Mouse (Mus musculus) megakaryocyte-erythroid progenitor cell, adult 5-6 weeks (primary cell): Measurements from ENCODE around the gene Palm. TPM values are rescaled to one million over a fixed set of nuclear protein-coding genes. Genes with fewer than 3 reads are reported as not detected.
"Not testable (repeated sequence)": the region's sequence is repeated elsewhere in the genome, so short reads cannot be mapped to it uniquely, and the experiment has no call there.

Experiments
- ATAC-seq: replicated peaks from 2 replicates; pipeline ENCODE4 v1.8.0; 2016; ENCODE audit warnings: mild to moderate bottlenecking, inconsistent platforms; ENCODE audit not compliant: severe bottlenecking, poor library complexity, low FRiP score, low TSS enrichment
- total RNA-seq, 2 experiments: library from RNA; stranded (forward) in 1 of 2; stranded (reverse) in 1 of 2; fragments of 200-1000, 215-1000 nt in 1 of 2; fragments of >200 nt in 1 of 2; fragmentation: Nextera tagmentation in 1 of 2; gene quantifications; 2 replicates each; pipeline ENCODE4 v1.2.3; 2014 to 2017

The Palm gene
- 7.6 and 11.1 TPM in 2 replicates for total RNA-seq (2014; fragmentation: Nextera tagmentation)
- 4.6 and 6.8 TPM in 2 replicates for total RNA-seq (2017)

DNA sequence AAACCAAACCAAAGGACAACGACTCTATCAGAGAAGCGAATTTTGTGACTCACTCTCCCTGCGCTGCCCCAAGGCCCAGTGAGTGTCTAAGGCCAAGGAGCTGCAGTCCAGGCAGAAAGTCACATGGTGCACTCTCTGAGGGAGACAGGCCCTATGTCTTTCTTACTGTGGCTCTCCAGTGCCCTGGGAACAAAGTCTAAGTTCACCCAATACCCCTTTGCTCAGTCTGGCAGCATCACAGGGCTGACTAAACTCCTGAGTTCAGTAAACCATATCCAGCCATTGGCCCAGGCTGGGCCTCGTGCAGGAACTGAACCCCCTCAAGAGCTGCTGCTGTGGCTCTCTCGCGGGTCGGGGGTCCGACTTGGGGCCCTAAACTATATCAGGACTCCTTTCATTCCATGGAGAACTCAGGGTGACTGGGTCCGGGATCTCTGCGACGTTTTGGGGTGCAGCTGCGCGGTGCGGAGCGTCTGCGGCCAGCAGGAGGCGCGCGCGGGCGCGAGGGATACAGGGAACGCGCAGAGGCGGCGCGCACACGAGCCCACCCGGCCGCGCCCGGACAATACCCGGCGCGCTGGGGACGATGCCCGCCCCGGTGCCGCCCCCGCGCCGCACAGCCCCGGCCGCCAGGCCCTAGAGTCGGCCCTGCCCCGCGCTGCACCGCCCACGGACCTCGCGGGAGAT, at the start of gene Palm:
TSS of gene Palm (plus strand) at position 522 of the 687 bp plus-strand sequence.
- ATAC-seq: peak; percentile 32; the same call in 1 of the 2 replicates

- ATAC-seq: no peak
Observed at GRCm38 (mm10) chr10:79743650-79744365, 49.6 kb upstream of the Palm start.

- no peak for ATAC-seq
Observed at GRCm38 (mm10) chr10:79745411-79745810, 48.0 kb upstream of the Palm start.

DNA sequence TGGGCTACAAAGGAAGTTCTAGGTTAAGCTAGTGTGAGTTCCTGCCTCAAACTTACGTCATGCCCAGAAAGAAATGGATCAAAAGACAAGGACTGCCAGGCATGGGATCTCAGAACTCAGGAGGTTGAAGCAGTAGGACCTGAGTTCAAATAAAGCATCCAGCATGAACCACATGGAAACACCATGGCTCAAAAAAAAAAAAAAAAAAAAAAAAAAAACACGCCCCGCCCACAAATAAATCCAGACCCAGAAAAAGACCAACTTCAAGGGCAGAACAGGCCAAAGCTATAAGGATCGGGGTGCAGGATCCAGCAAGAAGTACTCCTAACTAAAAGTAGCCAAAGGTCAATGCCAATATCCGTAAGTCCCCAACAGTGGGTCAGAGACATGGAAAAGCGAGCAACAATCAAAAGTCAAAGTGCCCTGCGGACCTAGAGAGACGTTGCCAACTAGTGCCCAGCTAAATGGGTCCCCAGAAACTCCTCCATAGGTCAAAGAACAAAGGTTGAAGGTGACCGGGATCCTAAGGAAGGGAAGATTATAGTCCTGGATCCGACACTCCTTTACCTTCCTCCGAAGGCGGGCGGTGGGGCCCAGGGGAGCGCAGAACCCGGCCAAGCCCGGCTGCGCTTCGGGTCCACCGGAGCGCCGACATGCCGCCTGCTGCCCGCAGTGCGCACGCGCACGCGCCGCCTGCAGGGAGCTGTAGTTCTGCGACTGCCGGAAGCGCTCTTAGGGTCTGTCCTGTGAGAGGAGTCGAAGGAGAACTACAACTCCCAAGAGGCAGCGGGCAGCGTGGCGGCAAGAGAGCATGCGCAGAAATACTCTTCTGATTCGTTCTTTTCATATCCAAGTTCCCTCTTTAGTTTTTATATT, 47.2 kb upstream of the Palm start, which contains the start of gene Polrmt:
TSS of gene Polrmt (minus strand) at position 684 of the 876 bp plus-strand sequence.
- peak; percentile 94 for ATAC-seq

DNA sequence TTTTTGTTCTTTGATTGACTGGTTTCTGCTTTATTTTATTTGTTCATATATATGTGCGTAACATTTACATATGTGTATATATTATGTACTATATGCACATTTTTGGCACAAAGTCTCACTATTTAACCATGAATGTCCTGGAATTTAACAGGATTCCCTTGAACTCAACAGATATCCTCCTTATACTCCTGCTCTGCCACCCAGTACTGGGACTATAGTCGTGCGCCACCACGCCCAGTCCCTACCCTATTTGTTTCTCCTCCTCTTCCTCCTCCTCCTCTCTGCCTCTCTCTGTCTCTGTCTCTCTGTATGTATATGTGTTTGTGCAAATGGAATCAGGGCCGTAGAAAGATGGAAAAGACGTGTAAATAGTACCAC, 46.6 kb upstream of the Palm start:
- peak; percentile 53 for ATAC-seq

DNA sequence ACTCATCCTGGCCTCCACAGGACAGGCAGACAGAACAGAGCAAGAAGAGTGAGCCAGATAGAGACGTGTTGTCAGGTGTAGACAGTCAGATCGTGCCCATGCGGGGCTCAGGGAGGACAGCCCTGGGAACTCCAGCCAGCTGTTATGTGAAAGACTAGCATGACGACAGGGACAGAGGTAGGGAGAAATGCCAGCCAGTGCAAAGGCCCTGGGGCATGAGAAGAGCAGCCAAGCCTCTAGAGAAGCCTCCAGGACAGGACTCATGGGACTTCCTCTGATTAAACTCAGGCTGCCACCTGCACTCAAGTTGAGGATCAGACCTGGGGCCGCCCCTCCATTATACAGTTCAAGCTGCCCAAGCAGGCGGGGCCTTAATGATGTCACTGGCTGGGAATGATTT, 44.9 kb upstream of the Palm start:
- ATAC-seq: no peak

GRCm38 (mm10) chr10:79754856-79755516, 38.4 kb upstream of the Palm start, which contains the start of gene Fgf22:
Fgf22 (plus strand) TSS chr10:79755076.
- peak; percentile 72 for ATAC-seq

DNA sequence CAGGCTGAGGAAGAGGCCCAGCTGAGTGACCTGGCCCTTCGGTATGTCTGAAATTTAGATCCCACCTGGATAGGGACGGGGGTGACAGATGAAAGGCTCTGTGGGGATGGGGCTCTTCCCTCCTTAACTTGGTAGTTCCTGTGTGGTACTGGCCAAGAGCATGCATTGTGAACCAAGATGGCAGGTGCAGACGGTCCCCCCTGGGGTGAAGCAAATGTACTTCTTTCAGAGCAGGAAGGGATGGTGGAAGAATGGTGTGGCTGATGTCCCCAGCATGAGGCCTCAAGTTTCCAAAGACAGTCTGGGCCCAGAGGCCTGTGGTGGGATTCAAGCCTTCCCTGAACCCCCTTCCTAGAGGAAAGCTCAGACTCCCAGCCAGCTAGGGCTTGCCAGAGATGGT, 37.5 kb upstream of the Palm start:
- no peak for ATAC-seq

DNA sequence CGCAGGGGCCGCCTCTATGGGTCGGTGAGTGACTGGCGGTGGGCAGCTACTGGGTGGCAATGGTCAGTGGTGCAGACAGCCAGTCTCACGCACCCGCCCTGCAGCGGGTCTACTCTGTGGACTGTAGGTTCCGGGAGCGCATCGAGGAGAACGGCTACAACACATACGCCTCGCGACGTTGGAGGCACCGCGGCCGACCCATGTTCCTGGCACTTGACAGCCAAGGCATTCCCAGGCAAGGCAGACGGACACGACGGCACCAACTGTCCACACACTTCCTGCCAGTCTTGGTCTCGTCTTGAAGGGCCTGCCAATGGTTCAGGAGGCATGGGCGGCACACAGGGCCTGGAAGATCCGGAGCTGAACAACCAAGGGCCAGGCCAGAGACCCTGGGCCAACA, 36.7 kb upstream of the Palm start:
- ATAC-seq: no peak

DNA sequence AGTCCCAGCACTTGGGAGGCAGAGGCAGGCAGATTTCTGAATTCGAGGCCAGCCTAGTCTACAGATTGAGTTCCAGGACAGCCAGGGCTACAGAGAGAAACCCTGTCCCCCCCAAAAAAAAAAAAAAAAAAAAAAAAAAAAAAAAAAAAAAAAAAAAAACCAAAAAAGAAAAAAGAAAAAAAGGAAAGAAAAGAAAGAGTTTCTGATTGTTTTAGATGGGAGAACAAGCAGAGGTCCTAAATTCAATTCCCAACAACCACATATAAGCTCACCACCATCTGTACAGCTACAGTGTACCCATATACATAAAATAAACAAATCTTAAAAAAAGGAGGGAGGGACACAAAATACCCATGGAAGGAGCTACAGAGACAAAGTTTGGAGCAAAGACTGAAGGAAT, 33.7 kb upstream of the Palm start:
- ATAC-seq: not testable (repeated sequence)

- no peak for ATAC-seq
Observed at GRCm38 (mm10) chr10:79760603-79761143, 32.7 kb upstream of the Palm start.

GRCm38 (mm10) chr10:79762875-79763274, 30.5 kb upstream of the Palm start:
- no peak for ATAC-seq

GRCm38 (mm10) chr10:79764234-79764633, 29.1 kb upstream of the Palm start:
- ATAC-seq: no peak

DNA sequence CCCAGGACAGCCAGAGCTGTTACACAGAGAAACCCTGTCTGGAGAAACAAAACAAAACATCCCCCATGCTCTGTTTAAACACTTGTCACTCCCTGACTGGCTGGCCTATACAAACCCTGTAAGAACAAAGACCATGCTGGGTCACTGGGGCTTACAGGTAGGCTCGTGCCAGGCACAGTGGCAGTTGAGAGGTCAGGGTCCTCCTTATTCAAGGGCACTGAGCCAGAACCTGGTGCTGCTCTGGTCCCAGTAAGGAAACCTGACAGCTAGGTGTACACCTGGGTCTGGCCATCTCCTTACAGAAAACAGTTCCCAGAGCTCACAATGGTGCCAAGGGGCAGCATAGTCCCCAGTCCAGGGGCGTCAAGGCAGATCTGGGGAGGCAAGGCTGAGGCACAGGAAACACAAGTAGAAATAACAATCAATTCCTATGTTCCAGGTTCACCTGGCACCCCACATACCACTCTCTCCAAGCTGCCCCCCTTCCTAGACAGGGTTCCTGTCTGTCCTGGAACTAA, 28.1 kb upstream of the Palm start:
- no peak for ATAC-seq

DNA sequence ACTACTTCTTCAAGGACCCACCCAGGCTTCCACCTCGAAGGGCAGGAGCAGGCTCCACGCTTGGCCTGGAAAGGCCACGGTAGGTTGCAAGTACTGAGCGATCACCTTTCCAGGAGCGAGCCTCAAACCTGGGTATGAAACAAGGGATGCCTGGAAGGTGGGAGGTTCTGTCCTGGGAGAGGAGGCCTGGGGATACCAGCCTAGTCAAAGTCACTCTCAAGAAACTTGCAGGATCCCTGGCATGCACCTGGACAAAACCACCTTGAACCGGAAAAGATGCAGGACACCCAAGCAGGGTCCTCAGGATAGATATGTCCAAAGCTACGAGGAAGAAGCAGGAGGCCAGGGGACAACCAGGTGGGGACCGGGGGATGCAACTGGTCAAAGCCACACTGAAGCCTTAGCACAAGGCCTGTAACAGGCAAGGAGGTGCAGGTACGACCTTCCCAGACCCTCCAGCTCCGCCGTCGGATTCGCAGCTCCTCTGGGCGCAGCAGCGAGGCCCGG, 27.3 kb upstream of the Palm start:
- ATAC-seq: no peak

DNA sequence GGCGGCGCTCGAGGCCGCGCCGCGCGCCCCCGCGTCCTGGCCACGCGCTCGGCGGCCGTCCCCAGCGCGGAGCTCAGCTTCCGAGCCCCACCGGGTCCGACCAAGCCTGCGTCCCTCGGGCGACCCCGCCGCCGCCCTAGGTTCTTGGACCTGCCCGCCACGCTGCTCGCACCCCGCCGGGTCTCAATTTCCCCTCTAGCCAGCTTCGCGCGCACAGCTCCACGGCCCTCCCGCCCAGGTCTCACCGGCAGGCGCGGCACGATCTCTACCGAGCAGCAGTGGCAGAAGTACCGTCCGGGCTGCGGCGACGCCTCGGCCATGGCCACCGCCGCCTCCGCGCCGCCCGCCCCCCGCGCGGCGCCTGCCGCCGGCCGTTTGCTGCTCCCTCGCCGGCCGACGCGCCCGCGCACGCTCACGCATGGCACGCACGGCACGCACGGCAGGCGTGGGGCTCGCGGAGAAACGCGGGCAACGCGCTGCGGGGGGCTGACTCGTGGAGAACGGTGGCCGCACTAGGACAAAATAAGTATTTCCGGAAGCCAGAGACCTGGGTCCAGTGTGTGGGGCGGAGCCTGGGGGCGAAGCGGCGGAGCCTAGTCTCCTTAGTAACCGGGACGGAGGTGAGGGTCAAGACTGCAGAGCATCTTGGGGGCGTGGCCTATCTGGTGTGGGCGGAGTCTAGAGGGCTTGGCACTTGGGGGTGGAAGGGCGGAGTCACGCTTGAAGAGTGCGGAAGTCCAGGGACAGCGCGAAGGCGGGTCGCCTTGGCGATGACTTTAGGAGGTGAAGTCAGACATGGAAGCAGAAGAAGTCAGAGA, 26.7 kb upstream of the Palm start, which contains the start of gene Rnf126:
TSS of gene Rnf126 (minus strand) at position 445 of the 818 bp plus-strand sequence.
- peak; percentile 92 for ATAC-seq

- ATAC-seq: peak; percentile 43
Observed at GRCm38 (mm10) chr10:79767372-79768244, 25.8 kb upstream of the Palm start.
